Mouse (Mus musculus) heart, postnatal 0 days (tissue): ENCODE data around the gene Eya3. TPM values are rescaled to one million over a fixed set of nuclear protein-coding genes. Genes with fewer than 3 reads are reported as not detected.
"Not testable (repeated sequence)": the region's sequence is repeated elsewhere in the genome, so short reads cannot be mapped to it uniquely, and the experiment has no call there.

ENCODE experiments used
- ATAC-seq: fragments of 200-750 bp; cut with Nextera tagmentation; 2 replicates; pipeline ENCODE4 v1.8.0; 2017; ENCODE audit warnings: low read depth, moderate number of reproducible peaks, moderate library complexity; ENCODE audit not compliant: insufficient read depth
- DNase-seq: peaks from one replicate; pipeline ENCODE4 v3.0.0-alpha.2; 2016; ENCODE audit warnings: low spot score
- H3K27ac ChIP-seq: fragments of 300-500 bp; sonication (generic); 2 replicates; pipeline ENCODE4 v1.5.1; 2014; ENCODE audit warnings: low read depth, mild to moderate bottlenecking
- H3K27me3 ChIP-seq: fragments of 300-500 bp; sonication (generic); 2 replicates; pipeline ENCODE4 v1.6.1; 2014; ENCODE audit warnings: low read length, mixed read lengths; ENCODE audit not compliant: control insufficient read depth, insufficient read depth
- H3K36me3 ChIP-seq: fragments of 300-500 bp; sonication (generic); replicated peaks from 2 replicates; pipeline ENCODE4 v1.6.1; 2014; ENCODE audit warnings: low read length, mixed read lengths; ENCODE audit not compliant: control insufficient read depth, insufficient read depth
- H3K4me1 ChIP-seq: fragments of 300-500 bp; sonication (generic); 2 replicates; pipeline ENCODE4 v1.6.1; 2014; ENCODE audit warnings: antibody characterized with exemption; ENCODE audit not compliant: control insufficient read depth, insufficient read depth
- H3K4me2 ChIP-seq: fragments of 300-500 bp; sonication (generic); 2 replicates; pipeline ENCODE4 v1.6.1; 2014; ENCODE audit warnings: low read depth, mild to moderate bottlenecking, low read length, moderate library complexity
- H3K4me3 ChIP-seq: fragments of 300-500 bp; sonication (generic); 2 replicates; pipeline ENCODE4 v1.5.1; 2014; ENCODE audit warnings: low read depth, low read length
- H3K9ac ChIP-seq: fragments of 300-500 bp; sonication (generic); replicated peaks from 2 replicates; pipeline ENCODE4 v1.6.1; 2014; ENCODE audit warnings: low read depth, low read length, mixed read lengths
- H3K9me3 ChIP-seq: fragments of 300-500 bp; sonication (generic); replicated peaks from 2 replicates; pipeline ENCODE4 v1.6.1; 2016; ENCODE audit warnings: low read length; ENCODE audit not compliant: control insufficient read depth
- CTCF ChIP-seq: IDR thresholded peaks from 2 replicates; pipeline ENCODE4 v1.5.1; 2016; ENCODE audit warnings: antibody characterized with exemption, control low read depth, low read depth
- EP300 ChIP-seq: IDR thresholded peaks from 2 replicates; pipeline ENCODE4 v1.6.1; 2016; ENCODE audit warnings: antibody characterized with exemption, low read depth
- WGBS: fragments of 180-500 bp; shearing (Covaris S2); extraction: QIAGEN DNeasy Blood & Tissue Kit; methylation state at CpG from one replicate; pipeline ENCODE4 v1.1.7; 2014; 5-methylcytosine and 5-hydroxymethylcytosine counted together
- polyA plus RNA-seq: library from polyadenylated mRNA; unstranded; fragments of >200 nt; fragmentation: Nextera tagmentation; extraction: Ambion mirVana; gene quantifications from 2 replicates; pipeline ENCODE4 v1.2.1, GENCODE M21; 2015
- total RNA-seq: library from RNA; depleted of rRNA; stranded (reverse); fragments of >200 nt; gene quantifications from 2 replicates; pipeline ENCODE4 v1.2.3, GENCODE M21; 2014; ENCODE audit warnings: low replicate concordance; rRNA removed

The Eya3 gene
- total and polyA plus RNA-seq, 2 experiments from 2014 or later, result 14.0 to 54.6 TPM

DNA sequence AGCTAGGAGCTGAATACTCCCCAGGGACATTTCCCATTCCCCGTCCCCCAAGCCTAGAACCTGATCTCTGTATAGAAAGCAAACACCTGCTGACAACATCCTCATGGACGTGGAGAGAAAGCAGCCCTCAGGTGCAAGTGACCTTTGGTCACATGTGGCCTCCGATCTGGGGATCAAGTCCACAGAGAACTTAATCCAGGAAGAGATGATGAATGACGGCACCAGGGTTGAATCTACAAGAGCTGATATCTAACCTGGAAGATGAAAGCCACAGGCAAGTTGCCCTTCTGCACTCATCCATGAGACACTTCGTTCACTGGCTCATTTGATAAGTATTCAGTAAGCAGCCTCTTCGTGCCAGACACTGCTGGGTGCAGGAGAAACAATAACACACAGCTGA is 123.8 kb downstream of the Eya3 start:
- no peak for TF ChIP-seq CTCF
- no peak for TF ChIP-seq EP300
- DNase-seq, result no peak
- no peak for ATAC-seq
- Histone ChIP-seq H3K27me3 (no peaks in the 10 kb centered on the region), H3K27ac (no peak overlapping the region), H3K4me2 (no peak overlapping the region), H3K4me1 (no peaks in the 10 kb centered on the region), H3K9ac (no peak overlapping the region), H3K4me3 (no peak overlapping the region), H3K36me3 (no peaks in the 10 kb centered on the region), H3K9me3 (no peaks in the 10 kb centered on the region)
- 62% methylated on average over 6 of the region's 6 CpGs for WGBS

DNA sequence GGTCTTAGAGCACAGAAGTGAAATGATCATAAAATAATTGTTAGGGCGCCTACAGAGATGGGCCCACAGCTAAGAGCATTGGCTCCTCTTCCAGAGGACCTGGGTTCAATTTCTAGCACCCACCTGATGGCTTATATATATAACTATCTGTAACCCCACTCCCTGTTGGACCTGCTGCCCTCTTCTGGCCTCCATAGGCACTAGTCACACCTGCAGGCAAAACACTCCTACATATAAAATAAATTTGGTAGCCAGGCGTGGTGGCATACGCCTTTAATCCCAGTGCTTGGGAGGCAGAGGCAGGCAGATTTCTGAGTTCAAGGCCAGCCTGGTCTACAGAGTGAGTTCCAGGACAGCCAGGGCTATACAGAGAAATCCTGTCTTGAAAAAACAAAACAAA is 124.3 kb downstream of the Eya3 start:
- not testable (repeated sequence) for H3K9me3 ChIP-seq, ATAC-seq, H3K4me2 ChIP-seq, H3K4me1 ChIP-seq, H3K9ac ChIP-seq, DNase-seq, H3K27ac ChIP-seq, H3K27me3 ChIP-seq, H3K36me3 ChIP-seq, H3K4me3 ChIP-seq
- WGBS, result 82% methylated on average over 3 of the region's 3 CpGs

DNA sequence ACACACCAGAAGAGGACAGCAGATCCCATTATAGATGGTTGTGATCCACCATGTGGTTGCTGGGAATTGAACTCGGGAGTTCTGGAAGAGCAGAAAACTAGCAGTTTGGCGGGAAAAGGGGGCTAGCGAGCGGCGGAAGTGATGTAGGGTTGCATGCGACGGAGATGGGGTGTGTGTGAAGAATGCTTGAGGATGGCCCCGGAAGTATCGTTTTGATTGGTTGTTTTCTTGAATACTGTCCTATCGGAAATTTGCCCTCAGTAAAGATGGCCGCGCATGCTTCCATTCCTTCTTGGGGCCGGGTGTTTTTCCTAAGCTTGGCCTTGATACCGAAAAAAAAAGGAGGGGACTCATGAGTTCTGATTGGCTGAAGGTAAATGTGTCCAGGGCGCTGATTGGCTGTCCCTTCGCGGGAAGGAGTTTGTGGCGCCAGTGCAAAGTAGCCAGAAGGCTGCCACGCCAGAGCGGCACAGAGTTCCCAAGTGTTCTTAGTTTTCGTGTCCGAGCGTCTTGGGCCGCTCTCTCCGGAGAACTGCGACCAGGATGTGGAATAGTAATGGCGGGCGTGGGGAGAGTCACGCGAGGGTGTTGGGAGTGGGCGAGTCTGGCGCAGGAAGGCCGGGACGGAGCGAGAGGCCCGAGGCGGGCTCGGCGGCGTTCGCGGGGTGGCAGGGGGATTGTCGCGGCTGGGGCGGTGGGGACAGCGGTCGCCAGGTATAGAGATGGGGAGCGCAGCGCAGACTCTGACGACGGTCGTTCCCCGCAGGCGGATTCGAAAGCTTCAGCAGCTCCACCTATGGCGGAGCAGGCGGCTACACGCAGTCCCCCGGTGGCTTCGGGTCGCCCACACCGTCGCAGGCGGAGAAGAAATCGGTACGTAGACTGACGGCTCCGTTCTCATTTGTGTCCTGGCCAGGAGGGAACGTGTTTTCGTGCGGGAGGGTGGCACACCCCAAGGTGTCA is 129.4 kb downstream of the Eya3 start, which contains the start of gene Rpa2:
Gene Rpa2 (plus strand): TSS at position 419 of the 963 bp plus-strand sequence.
- H3K27me3 ChIP-seq, result no peaks in the 10 kb centered on the region
- H3K27ac ChIP-seq, result peak within 1 kb of the TSS; percentile 79
- DNase-seq, result peak; percentile 99
- ATAC-seq, result peak; percentile 96
- peak within 1 kb of the TSS; percentile 75 for H3K4me3 ChIP-seq
- H3K9ac ChIP-seq, result peak within 1 kb of the TSS; percentile 77
- H3K4me1 ChIP-seq, result 0 out of 2 replicates have a peak, but pooled peaks cover 7% of the 10 kb centered on the region
- under 1% methylated on average over 70 of the region's 71 CpGs for WGBS
- peak within 1 kb of the TSS; percentile 95 for H3K4me2 ChIP-seq
- H3K36me3 ChIP-seq, result peaks cover 26% of the 10 kb centered on the region
- TF ChIP-seq EP300 (peak; percentile 70; the same call in 1 of the 2 replicates), CTCF (no peak)
- no peaks in the 10 kb centered on the region for H3K9me3 ChIP-seq

DNA sequence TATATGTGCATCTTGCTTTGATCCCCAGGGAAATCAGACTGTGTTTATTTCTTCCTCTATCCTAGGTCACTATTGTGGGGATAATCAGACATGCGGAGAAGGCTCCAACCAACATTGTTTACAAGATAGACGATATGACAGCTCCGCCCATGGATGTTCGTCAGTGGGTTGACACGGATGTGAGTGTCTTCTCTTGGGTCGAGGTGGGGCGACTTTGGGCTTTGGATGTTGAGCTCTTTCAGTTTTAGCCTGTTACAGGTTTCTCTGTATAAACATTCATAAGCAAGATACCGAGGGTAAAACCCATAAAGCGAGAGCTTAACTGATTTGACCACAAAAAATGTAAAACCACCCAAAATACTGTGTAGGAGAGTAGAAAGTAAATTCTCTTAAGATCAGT is 133.0 kb downstream of the Eya3 start:
- Histone ChIP-seq H3K36me3 (peaks cover 61% of the 10 kb centered on the region), H3K4me2 (no peak overlapping the region), H3K9ac (no peak overlapping the region), H3K27ac (no peak overlapping the region), H3K9me3 (no peaks in the 10 kb centered on the region), H3K27me3 (no peaks in the 10 kb centered on the region), H3K4me1 (0 out of 2 replicates have a peak, but pooled peaks cover 7% of the 10 kb centered on the region), H3K4me3 (no peak overlapping the region)
- TF ChIP-seq EP300 (no peak), CTCF (no peak)
- ATAC-seq (no peak), DNase-seq (no peak)
- WGBS, result 87% methylated on average over 9 of the region's 9 CpGs

Other genes with a start within 250 kb of the Eya3 start
- 4.4 and 9.5 TPM in 2 replicates for gene Phactr4, start 216.5 kb upstream of the Eya3 start, total RNA-seq
- gene Phactr4, start 216.5 kb upstream of the Eya3 start, polyA plus RNA-seq, result 9.3 and 10.0 TPM in 2 replicates
- gene Med18, start 175.1 kb upstream of the Eya3 start, total RNA-seq, result 6.6 TPM in 2 replicates
- 10.2 TPM in 2 replicates for gene Med18, start 175.1 kb upstream of the Eya3 start, polyA plus RNA-seq
- 6.2 and 8.9 TPM in 2 replicates for gene Sesn2, start 128.5 kb upstream of the Eya3 start, total RNA-seq
- gene Sesn2, start 128.5 kb upstream of the Eya3 start, polyA plus RNA-seq, result 5.0 and 5.2 TPM in 2 replicates
- gene Atpif1, start 105.3 kb upstream of the Eya3 start, total RNA-seq, result 340 and 524 TPM in 2 replicates
- 2,178 and 2,289 TPM in 2 replicates for gene Atpif1, start 105.3 kb upstream of the Eya3 start, polyA plus RNA-seq
- 64.0 and 104 TPM in 2 replicates for gene Dnajc8, start 103.4 kb upstream of the Eya3 start, total RNA-seq
- 94.1 and 96.2 TPM in 2 replicates for gene Dnajc8, start 103.4 kb upstream of the Eya3 start, polyA plus RNA-seq
- gene Ptafr, start 74.9 kb upstream of the Eya3 start, total RNA-seq, result 0.08 and 1.5 TPM in 2 replicates
- gene Ptafr, start 74.9 kb upstream of the Eya3 start, polyA plus RNA-seq, result 0.61 and 0.71 TPM in 2 replicates
- gene Xkr8, start 93.6 kb downstream of the Eya3 start, total RNA-seq, result 0.53 and 0.54 TPM in 2 replicates
- 2.1 and 3.0 TPM in 2 replicates for gene Xkr8, start 93.6 kb downstream of the Eya3 start, polyA plus RNA-seq
- 0.11 and 2.6 TPM in 2 replicates for gene Smpdl3b, start 118.3 kb downstream of the Eya3 start, total RNA-seq
- gene Smpdl3b, start 118.3 kb downstream of the Eya3 start, polyA plus RNA-seq, result 1.7 TPM in 2 replicates
- gene Rpa2, start 129.3 kb downstream of the Eya3 start, total RNA-seq, result 26.1 and 56.1 TPM in 2 replicates
- gene Rpa2, start 129.3 kb downstream of the Eya3 start, polyA plus RNA-seq, result 32.0 and 35.0 TPM in 2 replicates
- 0.73 and 1.2 TPM in 2 replicates for gene Themis2, start 157.4 kb downstream of the Eya3 start, total RNA-seq
- 0.78 and 1.1 TPM in 2 replicates for gene Themis2, start 157.4 kb downstream of the Eya3 start, polyA plus RNA-seq
- gene Ppp1r8, start 204.2 kb downstream of the Eya3 start, total RNA-seq, result 36.6 and 46.2 TPM in 2 replicates
- 17.2 and 17.3 TPM in 2 replicates for gene Ppp1r8, start 204.2 kb downstream of the Eya3 start, polyA plus RNA-seq
- gene Stx12, start 245.5 kb downstream of the Eya3 start, total RNA-seq, result 59.7 and 65.9 TPM in 2 replicates
- 46.3 and 48.5 TPM in 2 replicates for gene Stx12, start 245.5 kb downstream of the Eya3 start, polyA plus RNA-seq